Mouse (Mus musculus) testis, postnatal 10 days (tissue): Measurements from ENCODE around the gene N4bp3.
A peak's percentile ranks its signal among the peaks of the same experiment; 100 is the strongest.
"Not testable (repeated sequence)": the region's sequence is repeated elsewhere in the genome, so short reads cannot be mapped to it uniquely, and the experiment has no call there.

Source experiments
- DNase-seq: peaks from one replicate; pipeline ENCODE4 v3.0.0; 2021; ENCODE audit warnings: low spot score

Gene N4bp3

DNA sequence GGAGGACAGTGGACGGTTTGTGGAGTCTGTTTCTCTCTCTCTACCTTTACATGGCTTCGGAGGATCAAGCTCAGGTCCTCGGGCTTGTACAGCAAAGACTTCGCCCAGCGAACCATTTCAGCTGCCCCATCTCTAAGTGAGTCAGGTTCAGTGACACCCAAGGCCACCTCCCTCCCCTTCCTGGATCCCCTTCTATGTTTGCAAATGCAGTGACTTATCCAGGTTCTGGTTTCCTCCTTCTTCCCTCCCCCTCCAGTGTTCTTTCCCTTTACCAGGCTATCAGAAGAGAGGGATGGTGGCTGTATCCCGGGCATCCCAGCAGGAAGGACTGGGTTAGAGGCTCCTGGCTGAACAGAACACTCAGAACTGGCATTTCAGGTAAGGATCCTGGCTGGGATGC lies 3.1 kb upstream of the N4bp3 start:
- DNase-seq, result no peak

GRCm38 (mm10) chr11:51652889-51653418 lies 2.3 kb upstream of the N4bp3 start:
- DNase-seq, result no peak

GRCm38 (mm10) chr11:51650261-51650660 lies 381 bp downstream of the N4bp3 start:
- DNase-seq, result no peak

GRCm38 (mm10) chr11:51649889-51650199 lies 798 bp downstream of the N4bp3 start:
- DNase-seq, result peak; percentile 50

DNA sequence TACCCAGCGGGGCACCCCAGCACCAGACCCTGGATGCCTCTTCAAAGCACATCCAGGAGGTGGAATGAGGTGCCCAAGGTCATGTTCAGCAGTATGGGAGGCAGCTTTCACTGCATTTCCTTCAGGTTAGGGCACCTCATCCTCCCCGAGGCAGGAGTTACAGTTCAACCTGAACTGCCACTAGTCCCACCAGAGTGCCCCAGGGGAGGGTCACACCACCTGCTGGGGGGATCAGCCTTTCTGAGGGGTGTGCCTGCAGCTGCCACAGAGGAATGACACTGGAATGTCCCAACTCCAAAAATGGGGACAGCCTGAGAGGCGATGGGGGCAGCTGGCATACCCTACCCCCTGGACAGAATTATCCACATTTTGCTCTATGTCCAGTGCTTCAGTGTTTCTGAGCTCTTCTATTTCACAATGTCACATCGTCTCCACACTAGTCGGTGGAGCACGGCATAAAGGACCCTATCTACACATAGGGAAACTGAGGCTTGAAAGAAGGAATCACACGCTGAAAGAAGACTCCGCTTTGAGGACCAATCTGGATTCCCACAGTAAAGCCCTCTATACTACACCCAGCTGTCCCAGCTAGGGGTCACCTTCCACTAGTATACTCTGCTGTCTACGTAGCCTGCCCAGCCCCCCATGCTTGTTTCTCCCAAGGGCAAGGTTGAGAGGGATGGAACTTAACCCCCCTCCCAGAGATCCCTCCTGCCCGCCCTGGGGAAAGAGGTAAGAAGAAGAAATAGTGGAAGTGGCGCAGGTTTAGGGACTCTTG lies 1.3 kb downstream of the N4bp3 start:
- no peak for DNase-seq

GRCm38 (mm10) chr11:51648566-51648965 lies 2.1 kb downstream of the N4bp3 start:
- DNase-seq, result peak; percentile 58

DNA sequence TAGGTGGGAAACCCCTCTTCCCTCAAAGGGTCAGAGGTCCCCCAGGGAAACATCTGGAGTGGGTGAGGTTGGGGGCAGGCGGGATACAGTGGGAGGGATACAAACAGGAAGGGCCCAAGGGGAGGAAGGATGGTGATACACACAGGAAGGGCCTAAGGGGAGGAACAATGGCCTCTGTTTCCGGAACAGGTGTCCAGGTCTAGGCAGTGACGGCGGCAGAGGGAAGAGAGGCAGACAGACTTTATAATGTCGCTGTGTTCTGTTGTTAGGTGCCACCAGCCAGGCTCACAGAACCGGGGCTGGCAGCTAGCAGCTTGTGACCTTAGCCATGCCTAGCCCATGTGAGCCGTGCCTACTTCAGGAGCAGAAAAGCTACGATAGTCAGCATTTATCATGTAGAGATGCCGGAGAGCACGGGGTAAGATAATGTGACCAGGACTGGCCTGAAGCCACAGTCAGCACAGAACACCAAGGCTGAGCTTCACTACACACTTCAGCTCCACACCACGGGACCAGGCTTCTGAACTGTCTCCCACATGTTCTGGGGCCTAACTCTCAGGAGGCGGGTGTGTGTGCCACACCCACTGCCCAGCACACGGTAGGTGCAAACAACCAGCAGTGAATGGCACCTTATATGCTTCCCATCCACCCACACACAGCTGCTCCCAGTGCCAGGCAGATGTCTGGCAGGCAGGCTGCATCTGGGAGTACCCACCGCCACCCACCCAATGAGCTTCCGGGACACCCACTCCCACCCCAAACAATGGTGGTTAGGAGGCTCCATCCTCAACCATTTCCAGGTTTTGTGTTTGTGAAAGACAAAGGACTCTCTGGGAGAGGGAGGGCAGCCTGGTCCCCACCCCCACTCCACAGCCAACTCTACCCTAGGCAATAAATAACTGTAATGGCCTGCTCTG lies 3.6 kb downstream of the N4bp3 start:
- no peak for DNase-seq

GRCm38 (mm10) chr11:51646245-51646644 lies 4.4 kb downstream of the N4bp3 start:
- DNase-seq, result no peak

DNA sequence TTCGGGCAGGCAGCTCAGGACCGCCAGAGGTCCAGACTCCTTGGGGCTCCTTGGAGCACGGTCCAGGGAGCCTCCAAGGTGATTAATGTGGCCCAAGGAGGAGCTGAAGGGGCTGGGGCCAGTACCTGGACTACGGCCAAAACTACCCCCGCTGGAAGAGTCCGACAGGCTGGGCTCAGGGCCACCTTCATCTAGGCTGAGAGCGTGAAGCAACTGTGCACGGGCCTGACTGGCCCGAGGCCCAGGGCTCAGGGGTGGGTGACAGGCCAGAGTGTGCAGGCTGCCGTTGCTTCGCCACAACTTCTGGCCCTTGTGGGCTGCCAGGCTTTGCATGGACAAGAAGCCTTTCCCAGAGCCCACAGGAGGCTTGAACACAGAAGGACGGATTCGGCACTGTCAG lies 5.3 kb downstream of the N4bp3 start:
- DNase-seq, result no peak

DNA sequence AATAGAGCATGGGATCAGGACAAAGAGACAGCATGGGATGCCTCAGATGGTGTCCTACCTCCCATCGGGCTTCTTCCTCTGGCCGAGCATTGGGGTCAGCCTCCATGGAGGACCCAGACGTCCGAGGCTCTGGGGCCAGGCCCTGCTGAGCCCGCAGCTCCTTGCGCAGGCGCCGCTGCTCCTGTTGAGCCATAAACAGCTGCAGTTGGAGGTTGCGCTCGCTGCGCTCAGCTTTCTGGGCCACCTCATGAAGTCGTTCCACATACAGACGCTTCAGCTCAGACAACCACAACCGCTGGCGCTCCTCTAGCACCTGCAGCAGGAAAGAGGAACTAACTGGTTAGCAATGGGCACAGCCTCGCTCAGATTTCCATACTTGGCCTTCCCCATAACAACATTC lies 6.4 kb downstream of the N4bp3 start:
- DNase-seq, result no peak

DNA sequence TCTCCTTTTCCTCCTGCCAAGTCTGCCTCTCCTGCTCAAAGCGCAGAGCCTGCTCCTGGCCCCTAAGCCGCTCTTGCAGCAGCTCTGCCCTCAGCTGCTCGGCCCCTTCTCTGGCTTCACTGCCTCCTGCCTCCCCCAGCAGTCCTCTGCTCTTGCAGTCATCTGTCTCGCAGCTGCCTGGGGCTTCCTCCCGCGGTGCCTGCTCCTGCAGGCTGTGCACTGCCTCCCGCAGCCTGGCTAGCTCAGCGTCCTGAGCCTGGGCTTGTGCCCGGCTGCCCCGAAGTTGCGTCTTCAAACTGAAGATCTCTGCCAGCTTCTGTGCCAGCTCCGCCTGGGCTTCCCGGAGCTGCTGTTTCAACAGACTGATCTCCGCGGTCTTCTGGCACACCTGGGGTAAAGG lies 6.9 kb downstream of the N4bp3 start:
- DNase-seq, result no peak

- no peak for DNase-seq
These were observed 7.4 kb downstream of the N4bp3 start for GRCm38 (mm10) chr11:51643202-51643601.

DNA sequence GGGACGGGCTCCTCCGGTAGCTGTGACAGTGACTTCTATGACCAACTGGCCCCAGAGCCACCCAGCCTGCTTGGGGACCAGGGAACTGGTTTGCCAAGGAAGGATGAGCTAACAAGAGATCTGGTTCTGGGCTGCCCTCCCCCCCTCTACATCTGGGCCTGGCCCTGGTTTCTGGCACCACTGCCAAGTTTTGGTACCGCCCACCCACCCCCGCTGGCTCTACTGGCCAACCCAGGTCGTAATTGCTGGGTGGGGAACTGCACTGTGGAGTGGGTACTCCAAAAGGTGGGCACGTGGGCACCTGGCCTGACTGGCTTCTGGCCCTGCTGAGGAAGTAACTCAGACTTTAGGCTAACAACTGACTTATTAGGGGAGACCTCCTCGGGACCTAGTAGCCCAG lies 9.9 kb downstream of the N4bp3 start:
- no peak for DNase-seq

GRCm38 (mm10) chr11:51638497-51638896 lies 12.1 kb downstream of the N4bp3 start:
- DNase-seq, result no peak

GRCm38 (mm10) chr11:51637971-51638414 lies 12.6 kb downstream of the N4bp3 start:
- DNase-seq, result peak; percentile 65

DNA sequence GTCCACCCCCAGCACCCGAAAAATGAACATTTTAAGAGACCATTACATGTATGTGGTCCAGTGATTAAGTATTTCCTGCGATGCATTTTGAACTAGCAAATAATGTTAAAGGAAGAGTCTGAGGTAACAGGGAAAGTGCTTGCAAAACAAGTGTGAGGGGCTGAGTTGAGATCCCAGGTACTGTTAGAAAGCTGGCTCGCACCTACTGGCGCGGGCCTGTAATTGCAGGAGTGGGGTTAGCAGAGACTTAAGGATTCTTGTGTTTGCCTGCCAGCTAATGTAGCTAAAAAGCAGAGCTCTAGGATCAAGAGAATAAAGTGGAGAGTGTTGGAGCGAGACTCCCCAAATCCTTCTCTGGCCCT lies 14.3 kb downstream of the N4bp3 start:
- DNase-seq, result no peak

DNA sequence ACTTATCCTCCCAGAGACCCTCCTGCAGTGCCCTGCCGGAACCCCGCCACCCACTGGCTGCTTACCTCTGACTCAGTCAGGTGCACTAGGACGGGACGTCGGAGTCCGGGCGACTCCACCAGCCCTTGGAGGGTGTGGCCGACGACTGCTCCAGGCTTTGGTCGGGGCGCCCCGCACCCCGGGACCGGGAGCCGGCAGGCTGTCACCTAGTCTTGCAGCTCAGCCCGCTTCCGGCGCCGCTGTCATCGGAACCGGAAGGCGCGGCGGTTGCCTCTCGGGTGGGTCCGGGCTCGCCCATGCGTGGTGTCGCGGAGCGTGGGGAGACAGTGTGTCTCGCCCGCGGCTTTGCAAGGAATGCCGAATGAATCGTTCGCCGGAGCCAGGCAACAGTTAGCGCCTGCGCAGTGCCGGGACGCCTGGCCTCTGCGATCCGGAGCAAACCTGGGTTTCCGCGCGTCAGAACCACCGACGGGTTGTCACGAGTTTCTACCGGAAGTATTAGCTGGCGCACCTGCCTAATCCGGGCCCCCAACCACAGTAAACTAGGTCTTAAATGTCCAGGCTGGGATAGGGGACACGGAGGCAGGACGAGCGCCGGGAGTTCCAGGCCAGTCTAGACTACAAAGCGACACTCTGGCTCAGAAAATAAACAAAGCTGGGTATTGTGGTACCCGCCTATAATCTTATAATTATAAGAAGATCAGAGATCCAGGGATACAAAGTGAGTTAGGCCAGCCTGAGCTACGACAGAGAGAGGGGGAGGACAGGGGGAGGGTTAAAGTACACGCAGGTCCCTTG lies 14.9 kb downstream of the N4bp3 start, which contains the start of gene Rmnd5b:
Rmnd5b (minus strand) TSS at position 372 of the 798 bp plus-strand sequence.
- peak; percentile 92 for DNase-seq

DNA sequence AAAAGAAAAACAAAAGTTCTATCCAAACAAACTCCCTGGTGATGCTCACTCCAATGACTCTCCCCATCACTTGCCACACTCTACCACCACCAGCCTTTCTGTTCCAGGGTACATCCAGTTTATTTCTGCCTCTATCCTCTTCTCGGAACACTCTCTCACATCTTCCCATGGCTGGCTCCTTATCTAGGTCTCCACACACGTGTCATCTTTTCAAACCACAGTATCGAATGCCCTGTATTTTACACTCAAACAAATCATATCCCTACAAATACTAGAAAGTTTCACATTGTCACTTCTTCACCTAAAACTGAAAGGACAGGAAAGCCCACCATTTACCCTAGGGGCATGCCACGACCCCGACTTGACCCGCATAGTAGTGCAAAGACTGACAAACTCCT lies 15.5 kb downstream of the N4bp3 start:
- no peak for DNase-seq

DNA sequence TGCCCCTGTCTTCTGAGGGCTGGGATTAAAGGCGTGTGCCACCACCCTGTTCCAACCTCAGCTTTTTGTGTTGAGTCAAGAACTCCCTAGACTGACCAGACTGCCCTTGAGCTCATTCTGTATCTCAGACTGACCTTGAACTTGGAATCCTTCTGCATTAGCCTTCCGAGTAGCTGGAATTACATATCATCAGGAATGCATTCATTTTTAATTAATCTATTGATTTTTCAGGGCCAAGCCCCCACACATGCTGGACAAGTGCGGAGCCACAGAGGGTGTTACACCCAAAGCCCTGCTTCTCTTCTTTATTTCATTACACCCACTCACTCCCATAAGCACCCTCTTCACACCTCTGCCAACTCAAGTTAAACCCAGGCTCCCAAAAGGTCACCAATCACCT lies 16.9 kb downstream of the N4bp3 start:
- DNase-seq, result no peak

DNA sequence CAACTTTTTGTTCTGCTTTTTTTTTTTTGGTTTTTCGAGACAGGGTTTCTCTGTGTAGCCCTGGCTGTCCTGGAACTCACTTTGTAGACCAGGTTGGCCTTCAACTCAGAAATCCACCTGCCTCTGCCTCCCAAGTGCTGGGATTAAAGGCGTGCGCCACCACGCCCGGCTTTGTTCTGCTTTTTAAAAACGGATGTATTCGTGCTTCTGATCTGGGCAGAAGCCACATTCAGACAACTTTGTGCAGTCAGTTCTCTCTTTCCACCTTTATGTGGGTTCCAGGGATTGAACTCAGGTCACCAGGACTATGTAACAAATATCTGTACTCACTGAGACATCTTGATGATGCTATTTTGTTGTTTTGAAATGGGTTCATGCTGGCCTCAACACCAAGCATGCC lies 17.4 kb downstream of the N4bp3 start:
- not testable (repeated sequence) for DNase-seq

DNA sequence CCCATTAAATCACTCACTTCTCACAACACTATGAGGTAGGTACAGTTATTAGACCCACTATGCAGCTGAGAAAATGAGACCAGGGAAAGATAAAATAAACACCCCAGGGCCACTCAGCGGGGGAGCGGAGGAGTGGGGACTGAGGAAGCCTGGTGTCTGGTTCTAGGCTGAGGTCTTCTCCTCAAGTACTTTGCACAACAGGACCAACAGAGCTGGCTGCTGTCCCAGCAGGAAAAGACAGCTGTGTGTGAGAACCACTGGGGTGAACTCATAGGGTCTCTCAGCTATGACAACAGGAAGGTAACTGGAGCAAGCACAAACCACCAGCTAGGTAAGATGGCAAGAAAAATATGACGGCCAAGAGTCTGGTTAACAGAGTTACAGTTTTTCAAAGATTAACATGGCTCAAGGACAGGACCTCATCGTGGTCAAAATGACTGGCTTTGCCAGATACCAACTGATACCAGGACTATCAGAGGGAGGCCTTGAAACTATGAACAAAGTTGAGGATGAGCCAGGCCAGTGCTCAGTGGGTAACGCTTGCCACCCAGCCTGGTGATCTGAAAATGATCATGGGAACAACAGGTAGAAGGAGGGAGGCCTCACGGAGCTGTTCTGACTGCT lies 18.4 kb downstream of the N4bp3 start:
- DNase-seq, result no peak
